Mouse (Mus musculus) neural tube, embryonic 13.5 days (tissue): ENCODE data around the gene Tmed4. TPM values are rescaled to one million over a fixed set of nuclear protein-coding genes. Genes with fewer than 3 reads are reported as not detected.
A peak's percentile ranks its signal among the peaks of the same experiment; 100 is the strongest.

Experiments
- ATAC-seq: fragments of 200-750 bp; cut with Nextera tagmentation; 2 replicates; pipeline ENCODE4 v1.8.0; 2017; ENCODE audit warnings: low read depth, mild to moderate bottlenecking, moderate TSS enrichment, moderate library complexity
- H3K27ac ChIP-seq: fragments of 300-500 bp; sonication (generic); replicated peaks from 2 replicates; pipeline ENCODE4 v1.5.1; 2015; ENCODE audit warnings: moderate library complexity, mild to moderate bottlenecking, inconsistent platforms
- H3K27me3 ChIP-seq: fragments of 300-500 bp; sonication (generic); 2 replicates; pipeline ENCODE4 v1.6.1; 2015; ENCODE audit warnings: mild to moderate bottlenecking, inconsistent platforms
- H3K36me3 ChIP-seq: fragments of 300-500 bp; sonication (generic); 2 replicates; pipeline ENCODE4 v1.6.1; 2015; ENCODE audit warnings: mild to moderate bottlenecking, inconsistent platforms
- H3K4me1 ChIP-seq: fragments of 300-500 bp; sonication (generic); replicated peaks from 2 replicates; pipeline ENCODE4 v1.6.1; 2015; ENCODE audit warnings: inconsistent platforms
- H3K4me2 ChIP-seq: fragments of 300-500 bp; sonication (generic); 2 replicates; pipeline ENCODE4 v1.6.1; 2015; ENCODE audit warnings: inconsistent platforms, mild to moderate bottlenecking, moderate library complexity
- H3K4me3 ChIP-seq: fragments of 300-500 bp; sonication (generic); 2 replicates; pipeline ENCODE4 v1.5.1; 2015; ENCODE audit warnings: mild to moderate bottlenecking, inconsistent platforms
- H3K9ac ChIP-seq: fragments of 300-500 bp; sonication (generic); 2 replicates; pipeline ENCODE4 v1.6.1; 2015; ENCODE audit warnings: moderate library complexity, mild to moderate bottlenecking, inconsistent platforms
- H3K9me3 ChIP-seq: fragments of 300-500 bp; sonication (generic); 2 replicates; pipeline ENCODE4 v1.6.1; 2016; ENCODE audit warnings: inconsistent platforms
- WGBS: fragments of 180-500 bp; shearing (Covaris S2); methylation state at CpG from one replicate; pipeline ENCODE4 v1.1.7; 2015; 5-methylcytosine and 5-hydroxymethylcytosine counted together
- polyA plus RNA-seq: library from polyadenylated mRNA; unstranded; fragments of >200 nt; fragmentation: Nextera tagmentation; extraction: Ambion mirVana; gene quantifications from 2 replicates; pipeline ENCODE4 v1.2.1, GENCODE M21; 2015

Tmed4 gene
- polyA plus RNA-seq, 1 experiment from 2014 or later = 131 TPM

DNA sequence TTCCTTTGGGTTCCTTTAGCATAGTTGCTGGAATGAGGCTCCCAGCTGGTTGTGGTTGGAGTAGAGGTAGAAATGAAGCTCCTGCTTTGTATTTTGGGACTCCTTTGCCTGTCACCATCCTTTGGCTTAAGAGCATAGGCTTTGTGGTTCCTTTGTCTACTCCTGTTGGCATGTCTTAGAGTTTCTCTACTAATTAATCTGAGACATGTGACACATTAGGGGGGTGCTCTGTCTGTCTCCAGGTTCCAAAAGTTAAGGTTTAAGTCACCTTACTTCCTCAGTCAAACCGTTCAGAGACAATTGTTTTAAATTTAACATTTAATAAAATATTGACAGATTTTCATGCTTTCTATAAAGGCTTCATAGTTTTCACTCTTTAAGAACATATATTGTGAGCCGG, 18.9 kb upstream of the Tmed4 start:
- peaks cover 16% of the 10 kb centered on the region for H3K4me1 ChIP-seq
- H3K27ac ChIP-seq = no peak overlapping the region
- no peak overlapping the region for H3K4me2 ChIP-seq
- H3K9ac ChIP-seq = no peak overlapping the region
- ATAC-seq = no peak
- H3K27me3 ChIP-seq = no peaks in the 10 kb centered on the region
- 98% methylated on average over 2 of the region's 2 CpGs for WGBS
- H3K9me3 ChIP-seq = no peaks in the 10 kb centered on the region
- H3K4me3 ChIP-seq = no peak overlapping the region
- H3K36me3 ChIP-seq = peaks cover 20% of the 10 kb centered on the region

DNA sequence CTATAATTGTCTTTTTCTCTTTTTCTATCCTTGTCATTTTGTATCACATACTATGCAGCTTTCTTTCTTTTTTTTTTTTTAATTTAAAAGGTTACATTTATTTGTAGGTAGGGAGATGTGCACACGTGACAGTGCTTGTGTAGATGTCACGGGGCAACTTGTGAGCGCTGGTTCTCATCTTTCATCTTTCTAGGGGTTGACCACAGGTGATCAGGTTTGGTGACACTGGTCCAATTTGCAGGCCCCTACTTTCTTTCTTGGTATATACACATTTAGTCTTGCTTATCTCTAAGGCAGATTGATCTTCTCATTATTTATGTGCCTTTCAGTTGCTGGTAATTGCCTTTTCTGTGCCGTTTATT, 18.3 kb upstream of the Tmed4 start:
- H3K4me1 ChIP-seq = peaks cover 16% of the 10 kb centered on the region
- H3K27me3 ChIP-seq = no peaks in the 10 kb centered on the region
- H3K4me2 ChIP-seq = peak overlapping the region; percentile 63
- H3K4me3 ChIP-seq = peak overlapping the region; percentile 78
- WGBS = 92% methylated on average over 4 of the region's 4 CpGs
- H3K9me3 ChIP-seq = no peaks in the 10 kb centered on the region
- ATAC-seq = no peak
- peaks cover 14% of the 10 kb centered on the region for H3K36me3 ChIP-seq
- no peak overlapping the region for H3K9ac ChIP-seq
- no peak overlapping the region for H3K27ac ChIP-seq

DNA sequence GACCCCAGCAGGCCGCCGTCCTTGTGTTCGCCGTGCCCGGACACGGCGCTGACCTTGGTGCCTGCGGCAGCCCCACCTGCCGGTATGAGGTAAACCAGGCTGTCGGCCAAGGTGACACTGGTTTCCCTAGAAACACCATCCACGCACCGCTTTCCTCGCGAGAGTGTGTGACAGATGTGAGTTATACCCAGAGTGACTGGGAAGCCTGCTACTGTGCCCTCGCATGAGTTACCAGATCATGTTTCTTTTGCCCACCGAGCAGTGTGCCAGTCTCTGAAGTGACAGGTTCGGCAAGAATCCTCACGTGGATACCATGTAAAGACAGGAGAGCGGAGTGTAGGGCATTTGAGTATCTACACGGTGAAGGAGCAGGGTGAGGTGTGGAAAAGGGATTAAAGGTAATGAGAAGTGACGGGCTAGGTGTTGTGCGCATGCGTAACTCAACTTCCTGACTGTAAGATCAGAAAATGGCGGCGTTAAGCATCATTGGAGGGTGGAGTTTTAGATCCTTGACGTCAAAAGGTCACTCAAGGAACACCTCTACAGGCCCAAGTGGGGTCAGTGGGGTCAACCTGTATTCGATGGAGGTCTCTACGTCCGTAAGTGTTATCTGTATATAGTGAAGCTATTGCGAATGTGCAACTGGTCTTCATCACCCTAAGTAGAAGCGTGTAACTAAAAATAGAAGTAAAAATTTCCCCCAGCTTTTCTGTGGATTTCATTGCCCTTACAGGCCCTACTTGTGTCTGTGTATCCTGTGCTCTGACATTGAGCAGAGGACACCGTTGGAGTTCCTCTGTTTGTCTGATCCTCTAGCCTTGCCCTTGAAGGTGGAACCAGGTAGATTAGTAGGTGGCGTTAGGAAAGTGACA, 17.7 kb upstream of the Tmed4 start:
- Histone ChIP-seq H3K9me3 (no peaks in the 10 kb centered on the region), H3K27me3 (no peaks in the 10 kb centered on the region), H3K36me3 (peaks cover 8% of the 10 kb centered on the region), H3K27ac (peak overlapping the region; percentile 90), H3K4me1 (peaks cover 16% of the 10 kb centered on the region), H3K4me3 (peak overlapping the region; percentile 78), H3K4me2 (peak overlapping the region; percentile 63), H3K9ac (peak overlapping the region; percentile 73)
- peak; percentile 82 for ATAC-seq
- WGBS = 17% methylated on average over 33 of the region's 33 CpGs

DNA sequence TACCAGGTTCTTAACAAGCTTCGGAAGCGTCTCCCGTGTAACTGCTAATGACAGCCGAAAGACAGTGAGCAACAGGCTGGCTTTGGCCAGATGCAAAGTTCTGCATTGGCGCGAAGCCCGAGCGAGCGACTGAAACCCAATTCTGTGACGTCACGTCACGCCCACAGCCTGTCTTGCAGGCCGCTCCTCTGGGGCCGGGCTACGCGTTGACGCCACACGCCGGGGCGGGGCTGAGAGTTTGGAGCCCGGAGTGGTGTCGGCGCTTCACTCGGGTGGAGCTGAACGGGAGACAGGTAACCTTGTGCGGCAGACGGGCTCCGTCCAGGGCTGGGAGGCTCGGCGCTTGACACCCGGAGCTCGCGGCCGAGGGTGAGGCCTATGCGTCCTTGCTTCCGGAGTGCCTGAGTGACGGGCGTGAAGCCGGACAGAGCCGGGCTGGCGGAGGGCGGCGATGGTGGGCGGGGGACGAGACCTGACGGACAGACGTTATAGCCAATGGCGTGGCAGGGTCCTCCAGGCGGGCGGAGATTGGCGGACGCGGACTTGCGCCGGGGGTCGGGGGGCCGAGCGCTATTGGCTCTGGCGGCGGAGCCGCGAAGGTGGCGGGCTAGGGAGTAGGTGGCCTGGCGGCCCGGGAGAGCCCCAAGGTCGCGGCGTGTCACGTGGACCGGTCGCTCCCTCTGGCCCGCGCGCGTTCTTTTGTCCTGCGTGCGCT, 16.9 kb upstream of the Tmed4 start, which contains the start of gene Ogdh:
Ogdh (plus strand) TSS at position 233 of the 715 bp plus-strand sequence.
- Histone ChIP-seq H3K9me3 (no peaks in the 10 kb centered on the region), H3K27me3 (no peaks in the 10 kb centered on the region), H3K4me1 (peaks cover 16% of the 10 kb centered on the region), H3K4me3 (peak within 1 kb of the TSS; percentile 78), H3K9ac (peak within 1 kb of the TSS; percentile 73), H3K4me2 (peak within 1 kb of the TSS; percentile 63), H3K36me3 (no peaks in the 10 kb centered on the region), H3K27ac (peak within 1 kb of the TSS; percentile 90)
- peak; percentile 98 for ATAC-seq
- under 1% methylated on average over 77 of the region's 77 CpGs for WGBS

DNA sequence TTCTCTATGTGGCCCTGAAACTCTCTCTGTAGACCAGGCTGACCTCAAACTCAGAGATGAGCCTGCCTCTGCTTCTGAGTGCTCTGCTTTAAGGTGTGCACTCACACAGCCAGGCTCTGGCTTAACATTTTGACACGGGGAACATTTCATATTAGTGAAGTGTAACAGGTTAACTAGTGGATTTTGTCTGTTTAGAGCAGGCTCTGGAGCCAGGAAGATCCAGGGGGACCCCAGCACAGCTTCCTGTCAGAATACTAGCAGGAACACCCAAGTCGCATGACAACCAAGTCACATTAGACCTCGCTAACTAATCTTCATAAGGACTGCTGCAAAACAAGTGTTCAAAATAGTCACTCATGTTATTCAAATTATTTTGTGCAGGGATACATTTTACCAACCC, 16.2 kb upstream of the Tmed4 start:
- no peak for ATAC-seq
- peak overlapping the region; percentile 90; the same call in 1 of the 2 replicates for H3K27ac ChIP-seq
- H3K4me2 ChIP-seq = peak overlapping the region; percentile 63
- peak overlapping the region; percentile 73 for H3K9ac ChIP-seq
- no peaks in the 10 kb centered on the region for H3K36me3 ChIP-seq
- H3K4me3 ChIP-seq = peak overlapping the region; percentile 78
- no peaks in the 10 kb centered on the region for H3K9me3 ChIP-seq
- peaks cover 16% of the 10 kb centered on the region for H3K4me1 ChIP-seq
- H3K27me3 ChIP-seq = no peaks in the 10 kb centered on the region
- WGBS = 24% methylated on average over 3 of the region's 3 CpGs

DNA sequence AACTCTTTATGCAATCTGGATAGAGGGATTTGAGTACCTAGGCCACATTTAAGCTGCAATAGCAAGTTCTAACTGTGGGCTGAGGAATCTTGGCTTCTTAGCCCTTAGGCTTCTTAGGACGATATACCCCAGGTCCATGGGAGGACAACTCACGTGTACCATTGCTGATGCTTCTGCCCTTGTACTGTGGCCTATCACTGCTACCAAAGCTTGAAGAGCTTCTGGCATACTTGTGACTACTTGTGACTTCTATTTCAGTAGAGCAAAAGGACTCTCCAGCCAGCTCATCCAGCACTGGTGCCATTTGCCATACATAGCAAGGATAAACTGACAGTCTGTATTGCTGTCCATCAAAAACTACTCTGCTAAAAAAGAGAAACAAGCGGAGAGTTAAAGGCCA, 15.5 kb upstream of the Tmed4 start:
- no peak overlapping the region for H3K4me2 ChIP-seq
- H3K36me3 ChIP-seq = no peaks in the 10 kb centered on the region
- H3K9ac ChIP-seq = no peak overlapping the region
- no peak overlapping the region for H3K27ac ChIP-seq
- WGBS = 95% methylated on average over 3 of the region's 3 CpGs
- no peak overlapping the region for H3K4me3 ChIP-seq
- ATAC-seq = no peak
- peaks cover 16% of the 10 kb centered on the region for H3K4me1 ChIP-seq
- H3K27me3 ChIP-seq = no peaks in the 10 kb centered on the region
- no peaks in the 10 kb centered on the region for H3K9me3 ChIP-seq

DNA sequence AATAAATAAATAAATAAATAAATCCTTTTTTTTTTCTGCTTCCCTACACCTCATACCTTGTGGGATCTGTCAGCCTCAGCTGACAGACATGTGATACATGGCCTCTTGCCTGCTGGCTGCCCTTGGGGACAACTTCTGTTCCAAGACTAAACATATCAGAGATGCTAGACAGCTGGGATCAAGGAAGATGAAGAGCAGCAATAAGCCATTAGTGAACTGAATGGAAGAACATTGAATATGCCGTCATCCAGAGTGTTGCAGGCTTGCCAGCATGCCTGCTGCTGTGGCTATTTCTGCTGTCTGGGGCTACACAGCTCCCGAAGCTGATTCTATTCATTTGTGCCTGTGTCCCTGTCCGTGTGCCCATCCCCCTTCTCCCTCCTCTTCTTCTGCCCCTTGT, 8.3 kb upstream of the Tmed4 start:
- no peaks in the 10 kb centered on the region for H3K4me1 ChIP-seq
- no peak overlapping the region for H3K4me2 ChIP-seq
- no peaks in the 10 kb centered on the region for H3K36me3 ChIP-seq
- no peak for ATAC-seq
- H3K27ac ChIP-seq = no peak overlapping the region
- 60% methylated on average over 3 of the region's 3 CpGs for WGBS
- no peaks in the 10 kb centered on the region for H3K9me3 ChIP-seq
- H3K27me3 ChIP-seq = no peaks in the 10 kb centered on the region; the same call in 1 of the 2 replicates
- H3K4me3 ChIP-seq = no peak overlapping the region
- no peak overlapping the region for H3K9ac ChIP-seq

DNA sequence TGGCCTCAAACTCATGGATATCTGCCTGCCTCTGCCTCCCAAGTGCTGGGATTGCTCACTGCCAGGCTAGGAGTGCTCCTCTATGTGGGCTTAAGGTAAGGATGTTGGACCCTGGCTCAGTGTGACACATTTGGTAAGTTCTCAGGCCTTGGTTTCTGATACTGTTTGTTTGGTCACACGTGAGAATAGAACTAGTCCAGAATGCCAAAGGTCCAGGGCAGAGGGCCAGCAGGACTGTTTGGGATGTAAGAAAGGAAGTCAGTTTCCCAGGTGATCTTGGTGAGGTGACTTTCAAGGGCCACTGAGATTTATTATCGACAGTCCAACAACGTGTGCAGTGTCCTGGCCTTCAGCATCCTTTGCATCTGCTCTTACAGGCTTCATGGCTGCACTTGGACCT, 1.8 kb upstream of the Tmed4 start:
- no peak overlapping the region for H3K9ac ChIP-seq
- WGBS = 84% methylated on average over 3 of the region's 3 CpGs
- no peaks in the 10 kb centered on the region for H3K9me3 ChIP-seq
- H3K27ac ChIP-seq = no peak overlapping the region
- H3K36me3 ChIP-seq = peaks cover 8% of the 10 kb centered on the region
- no peak overlapping the region for H3K4me2 ChIP-seq
- no peak overlapping the region for H3K4me3 ChIP-seq
- H3K4me1 ChIP-seq = peaks cover 30% of the 10 kb centered on the region
- no peak for ATAC-seq
- no peaks in the 10 kb centered on the region for H3K27me3 ChIP-seq

DNA sequence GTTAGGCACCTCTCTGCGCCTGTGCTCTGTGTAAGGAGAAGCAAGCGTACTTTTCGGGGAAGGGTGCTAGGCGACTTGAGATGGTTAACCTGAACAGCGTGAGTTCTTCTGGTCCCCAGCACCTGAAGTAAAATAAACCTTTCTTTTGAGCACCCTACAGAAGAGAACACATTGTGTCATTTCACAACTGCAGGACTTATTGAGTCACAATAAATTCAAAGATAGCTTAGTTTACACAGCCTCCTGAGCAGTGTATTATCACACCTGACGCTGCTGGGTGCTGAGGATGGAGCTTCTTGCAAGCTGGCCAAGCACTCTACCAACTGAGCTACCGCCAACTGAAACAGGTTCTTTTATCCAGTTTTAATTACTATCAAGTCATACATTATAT, 419 bp upstream of the Tmed4 start:
- WGBS = 21% methylated on average over 7 of the region's 7 CpGs
- H3K9me3 ChIP-seq = no peaks in the 10 kb centered on the region
- H3K27me3 ChIP-seq = no peaks in the 10 kb centered on the region
- H3K4me1 ChIP-seq = peaks cover 30% of the 10 kb centered on the region
- peak overlapping the region; percentile 92 for H3K4me3 ChIP-seq
- H3K27ac ChIP-seq = peak overlapping the region; percentile 90
- ATAC-seq = peak; percentile 40
- peak overlapping the region; percentile 85 for H3K4me2 ChIP-seq
- H3K36me3 ChIP-seq = peaks cover 20% of the 10 kb centered on the region
- H3K9ac ChIP-seq = peak overlapping the region; percentile 96

DNA sequence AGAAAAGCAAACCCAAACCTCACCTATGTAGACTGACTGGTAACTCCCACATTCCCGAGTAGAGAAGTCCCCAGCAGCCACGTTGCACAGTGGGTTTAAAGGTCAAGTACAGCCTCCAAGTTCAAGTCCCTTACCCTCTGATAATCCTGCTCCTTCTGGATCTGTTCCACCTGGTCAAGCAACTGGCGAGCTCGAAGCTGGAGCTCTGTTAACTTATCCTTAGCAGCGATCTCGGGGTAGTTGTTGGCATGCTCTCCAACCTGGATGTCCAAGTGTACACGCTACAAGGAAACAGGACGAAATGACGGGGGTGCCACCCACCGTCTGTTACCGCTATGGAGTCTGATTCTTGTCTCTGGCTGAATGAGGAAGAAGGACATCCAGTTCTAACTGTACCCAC, 1.1 kb downstream of the Tmed4 start:
- no peak overlapping the region for H3K27ac ChIP-seq
- H3K9ac ChIP-seq = peak overlapping the region; percentile 96
- H3K9me3 ChIP-seq = no peaks in the 10 kb centered on the region
- peak overlapping the region; percentile 92 for H3K4me3 ChIP-seq
- no peak for ATAC-seq
- WGBS = 70% methylated on average over 11 of the region's 11 CpGs
- H3K36me3 ChIP-seq = peaks cover 27% of the 10 kb centered on the region
- H3K4me1 ChIP-seq = peaks cover 33% of the 10 kb centered on the region
- H3K4me2 ChIP-seq = peak overlapping the region; percentile 85
- no peaks in the 10 kb centered on the region for H3K27me3 ChIP-seq

DNA sequence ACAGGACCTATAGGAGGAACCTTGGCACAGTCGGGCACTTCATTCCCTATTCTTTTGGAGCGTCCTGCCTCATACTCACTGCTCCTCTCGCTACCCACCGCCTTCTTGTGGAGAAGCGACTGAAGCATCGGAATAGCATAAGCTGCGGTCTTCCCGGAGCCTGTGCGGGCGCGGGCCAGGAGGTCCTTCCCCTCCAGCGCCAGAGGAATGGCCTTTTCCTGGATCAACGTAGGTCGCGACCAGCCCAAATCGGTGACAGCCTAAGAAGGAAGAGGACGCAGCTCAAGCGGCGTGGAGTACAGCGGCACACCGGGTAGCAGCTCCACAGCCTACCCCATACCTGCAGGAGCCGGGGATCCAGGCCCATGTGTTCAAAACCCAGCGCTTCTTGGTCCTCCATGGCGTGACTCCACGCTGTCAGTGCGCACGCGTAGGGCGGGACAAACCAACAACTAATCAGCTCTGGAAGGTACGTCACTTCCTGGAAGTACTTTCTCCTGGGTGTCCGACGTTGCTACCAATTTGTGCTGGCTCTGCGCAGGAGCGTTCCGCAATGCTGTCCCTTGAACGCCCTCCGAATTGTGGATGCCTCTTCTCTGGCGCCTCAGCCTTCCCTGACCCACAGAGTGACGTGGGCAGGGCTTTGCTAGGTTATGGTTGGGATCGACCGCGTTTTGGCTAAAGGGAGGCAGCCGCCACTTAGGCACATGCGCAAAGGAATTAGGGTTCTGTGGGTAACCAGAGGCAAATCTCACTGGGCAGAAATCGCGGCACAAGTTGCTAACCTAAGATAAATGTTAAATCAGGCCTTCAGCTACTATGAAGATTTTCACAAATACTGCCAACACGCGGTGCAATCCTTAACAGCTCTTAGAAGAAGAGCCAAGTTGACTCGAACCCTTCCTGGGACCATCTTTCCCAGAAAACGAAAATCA, 7.1 kb downstream of the Tmed4 start, which contains the start of gene Ddx56:
Ddx56 (minus strand) TSS at position 453 of the 935 bp plus-strand sequence.
- ATAC-seq = peak; percentile 97
- Histone ChIP-seq H3K4me1 (peaks cover 30% of the 10 kb centered on the region), H3K4me3 (peak within 1 kb of the TSS; percentile 65), H3K27ac (peak within 1 kb of the TSS; percentile 96), H3K9ac (peak within 1 kb of the TSS; percentile 90), H3K27me3 (no peaks in the 10 kb centered on the region), H3K36me3 (peaks cover 65% of the 10 kb centered on the region), H3K4me2 (peak within 1 kb of the TSS; percentile 94), H3K9me3 (no peaks in the 10 kb centered on the region)
- 2% methylated on average over 50 of the region's 50 CpGs for WGBS
